Mouse (Mus musculus) heart, adult 18-20 months (tissue): ENCODE results near the gene Pafah1b2. TPM values are rescaled to one million over a fixed set of nuclear protein-coding genes. Genes with fewer than 3 reads are reported as not detected.

Source experiments
- DNase-seq, 2 experiments: peaks; one replicate each; pipeline ENCODE4 v3.0.0; 2021 to 2022; ENCODE audit warnings: mixed read lengths in 1 of 2
- microRNA-seq, 2 experiments: library from miRNA; unstranded; fragments of <30 nt; microRNA quantifications; one replicate each; pipeline ENCODE4 v1.2.0; 2022
- total RNA-seq, 2 experiments: library from RNA; stranded (reverse); gene quantifications; 2 replicates each; pipeline ENCODE4 v1.2.3; 2021

The Pafah1b2 gene
- total RNA-seq, 2 experiments from 2014 or later, result 52.3 to 58.0 TPM

DNA sequence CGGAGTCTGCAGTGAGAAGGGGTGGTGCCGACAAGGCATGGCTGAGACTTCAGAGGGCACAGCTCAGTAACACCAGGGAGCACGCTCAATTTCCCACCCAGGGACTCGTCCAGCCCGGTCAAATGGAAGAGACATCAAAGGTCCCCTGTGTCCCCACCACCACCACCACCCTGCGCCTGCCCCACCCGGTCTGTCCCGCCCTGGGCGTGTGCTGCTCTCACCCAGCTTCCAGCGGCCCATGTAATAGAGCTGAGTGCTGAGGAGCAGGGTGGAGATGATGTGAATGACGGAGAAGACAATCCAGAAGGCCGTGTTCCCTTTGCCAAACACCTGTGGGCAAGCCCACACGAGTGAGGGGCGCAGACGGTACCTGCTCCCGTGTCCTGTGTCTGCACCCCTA lies 70.0 kb downstream of the Pafah1b2 start:
- no peak for DNase-seq

DNA sequence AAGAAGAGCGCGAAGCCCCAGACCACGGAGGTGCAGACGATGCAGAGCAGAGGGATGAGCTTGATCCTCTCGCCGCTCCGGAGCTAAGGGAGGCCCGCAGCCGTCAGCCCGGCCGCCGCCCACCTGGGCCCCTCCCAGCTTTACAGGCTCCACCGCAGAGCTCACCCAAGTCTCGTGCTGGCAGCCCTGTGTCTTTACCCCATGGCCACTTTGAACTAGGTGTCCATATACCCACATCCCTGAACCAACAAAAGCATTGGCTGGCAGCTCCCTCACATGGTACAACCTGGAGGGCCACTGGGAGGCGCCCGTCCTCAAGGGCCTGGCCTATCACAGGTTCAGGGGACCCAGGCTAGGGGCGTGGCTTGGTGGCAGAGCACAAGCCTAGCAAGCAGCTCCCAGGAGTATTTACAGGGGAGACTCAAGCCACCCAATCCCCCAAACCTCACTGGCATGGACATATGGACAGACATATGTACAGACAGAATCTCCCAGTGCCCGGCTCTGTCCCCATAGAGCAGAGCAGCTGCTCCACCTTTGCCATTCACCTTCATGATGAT lies 71.1 kb downstream of the Pafah1b2 start:
- no peak for DNase-seq

DNA sequence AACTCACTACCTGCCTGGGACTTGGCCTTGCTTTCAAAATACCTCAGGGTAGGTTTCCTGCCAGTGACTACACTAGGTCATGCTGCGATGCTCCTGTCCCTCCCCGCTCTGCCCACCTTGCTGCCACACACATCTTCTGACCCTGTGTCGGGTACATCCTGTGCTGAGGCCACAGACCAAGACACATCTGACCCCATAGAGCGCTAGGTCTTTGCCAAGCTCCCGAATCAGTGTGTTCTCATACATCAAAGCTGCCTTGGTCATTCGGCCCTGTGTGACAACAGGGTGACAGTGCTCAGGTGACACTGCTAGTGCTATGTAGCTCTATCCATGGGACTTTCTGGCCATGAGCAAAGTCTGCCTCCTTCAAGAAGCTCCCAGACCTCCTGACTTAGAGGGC lies 72.7 kb downstream of the Pafah1b2 start:
- DNase-seq, result no peak

DNA sequence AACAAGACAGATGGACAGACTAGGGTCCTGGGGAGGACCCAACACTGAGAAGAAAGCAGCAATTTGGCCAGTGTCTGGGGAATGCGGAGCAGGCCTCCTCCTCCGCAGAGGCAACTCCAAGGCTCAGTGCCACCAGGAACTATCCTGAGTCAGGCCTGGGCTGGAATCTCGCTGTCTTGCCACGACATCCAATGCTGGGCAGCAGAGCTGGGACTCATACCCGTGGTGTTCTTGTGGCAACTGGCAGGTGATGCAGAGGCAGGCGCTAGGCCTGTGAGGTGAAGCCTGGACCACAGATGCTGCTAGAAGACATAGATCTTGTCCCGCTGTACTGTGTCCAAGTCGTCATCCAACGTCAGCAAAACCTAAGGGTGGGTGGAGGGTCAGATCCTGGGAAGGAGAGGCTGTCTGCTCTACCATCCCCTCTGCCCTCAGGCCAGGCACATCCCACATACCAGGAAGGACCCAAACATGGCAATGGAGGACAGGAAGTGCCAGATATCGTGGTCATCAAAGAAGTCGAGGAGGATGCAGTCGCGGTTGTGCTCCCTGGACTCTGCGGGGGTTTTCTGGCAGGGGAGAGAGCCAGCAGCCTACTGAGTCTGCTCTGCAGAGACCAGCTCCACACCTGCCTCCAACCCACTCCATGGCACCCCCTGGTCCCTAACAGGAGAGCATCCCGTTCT lies 73.4 kb downstream of the Pafah1b2 start:
- no peak for DNase-seq

DNA sequence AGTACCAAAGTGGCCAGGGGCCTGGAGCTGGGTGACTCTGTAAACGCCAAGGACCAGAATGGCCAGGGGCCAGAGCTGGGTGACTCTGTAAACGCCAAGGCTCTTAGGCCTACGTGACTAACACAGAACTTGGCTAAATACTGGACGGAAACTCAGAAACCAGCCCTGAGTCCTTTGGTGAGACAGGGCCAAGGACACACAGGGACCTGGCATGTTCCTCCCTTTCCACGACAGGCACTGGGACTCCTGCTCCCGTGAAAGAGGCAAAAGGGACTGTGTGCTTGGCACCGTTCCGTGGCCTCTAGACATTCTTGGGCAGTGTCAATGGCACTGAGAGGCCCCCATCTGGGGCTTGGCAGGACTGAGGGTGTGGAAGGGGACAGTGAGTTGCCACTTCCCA lies 74.4 kb downstream of the Pafah1b2 start:
- peak; percentile 57 to 74 for DNase-seq

DNA sequence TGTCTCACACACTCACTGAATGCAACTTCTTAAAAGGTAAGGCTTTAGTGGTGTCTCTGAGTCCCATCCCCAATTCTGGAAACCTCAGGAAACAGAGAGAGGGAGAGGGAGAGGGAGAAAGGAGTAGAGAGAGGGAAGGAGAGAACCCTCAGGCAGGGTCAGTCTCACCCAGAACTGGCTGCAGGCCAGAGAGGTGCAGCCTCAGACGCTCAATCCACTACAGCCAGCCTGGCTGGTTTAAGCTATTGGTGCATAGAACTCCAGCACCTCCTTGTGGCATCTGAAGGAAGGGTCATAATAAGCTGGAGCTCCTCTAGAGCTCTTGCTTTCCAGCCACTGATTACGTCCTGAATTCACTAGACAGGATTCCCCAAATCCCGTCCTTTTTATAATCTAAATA lies 75.6 kb downstream of the Pafah1b2 start:
- peak; percentile 73 to 81 for DNase-seq

DNA sequence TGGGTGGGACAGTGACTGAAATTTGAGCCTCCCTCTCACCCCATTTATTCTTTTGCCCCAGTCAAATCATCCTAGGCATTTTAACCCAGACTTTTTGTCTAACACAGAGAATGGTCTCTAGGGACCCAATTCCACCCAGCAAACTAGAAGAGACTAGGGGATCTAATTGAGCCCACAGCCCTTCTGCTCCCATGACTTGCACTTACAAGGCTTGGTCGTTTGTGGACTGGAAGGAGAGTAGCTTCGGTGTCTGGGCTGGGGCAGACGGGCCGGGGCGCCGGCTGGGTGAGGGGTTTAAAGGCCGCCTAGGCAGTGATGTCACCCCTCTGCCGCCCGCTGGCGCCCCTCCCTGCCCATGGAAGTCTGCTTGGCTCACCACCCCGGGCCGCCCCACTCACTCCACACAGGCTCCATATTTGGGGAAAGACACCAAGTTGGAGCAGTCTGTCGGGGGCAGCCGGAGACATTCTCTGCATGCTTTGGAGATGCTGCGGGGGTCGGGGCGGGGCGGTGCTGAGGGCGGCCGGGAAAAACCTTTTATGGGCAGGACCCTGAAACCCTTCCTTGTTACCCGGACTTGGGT lies 76.8 kb downstream of the Pafah1b2 start, which contains the start of gene Tagln:
Tagln (minus strand) TSS at position 431 of the 583 bp plus-strand sequence.
- no peak for DNase-seq

DNA sequence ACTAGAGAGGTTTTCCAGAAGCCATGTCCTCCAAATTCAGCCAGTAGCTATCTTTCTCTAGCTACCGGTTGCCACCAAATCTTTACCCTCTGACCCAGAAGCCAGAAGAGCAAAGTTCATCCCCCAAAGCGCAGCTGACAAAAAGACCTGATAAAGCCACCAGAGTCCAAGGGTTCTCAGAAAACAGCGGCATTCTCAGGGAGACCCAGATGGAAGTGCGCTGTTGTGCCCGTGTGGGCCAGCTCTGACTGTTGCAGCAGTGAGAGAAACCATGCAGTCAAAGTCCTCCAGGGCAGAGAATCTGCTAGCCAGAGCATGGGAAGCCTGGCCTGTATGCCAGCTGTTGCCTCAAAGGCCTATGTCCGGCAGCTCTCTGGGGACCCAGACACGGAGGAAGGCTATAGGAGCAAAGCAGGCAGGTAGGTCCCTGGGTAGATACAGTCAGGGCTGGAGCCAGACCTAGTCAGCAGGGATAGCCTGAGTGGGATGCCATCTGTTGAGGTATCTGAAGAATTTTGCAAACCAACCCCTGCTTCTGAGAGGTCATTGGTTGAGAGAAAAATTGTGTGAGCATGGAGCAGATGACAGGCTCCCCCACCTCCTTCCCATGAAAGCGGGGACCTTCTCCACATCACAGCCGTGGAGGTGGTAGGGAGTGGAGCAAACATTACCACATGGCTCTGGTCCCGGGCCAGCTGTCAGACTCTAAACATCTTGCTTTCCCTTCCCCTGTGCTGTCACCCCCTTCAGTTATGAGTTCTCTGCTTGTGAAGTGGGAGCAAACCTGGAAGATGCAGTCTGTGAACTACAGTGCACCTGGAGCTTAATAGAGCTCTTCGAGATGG lies 79.7 kb downstream of the Pafah1b2 start:
- no peak for DNase-seq

DNA sequence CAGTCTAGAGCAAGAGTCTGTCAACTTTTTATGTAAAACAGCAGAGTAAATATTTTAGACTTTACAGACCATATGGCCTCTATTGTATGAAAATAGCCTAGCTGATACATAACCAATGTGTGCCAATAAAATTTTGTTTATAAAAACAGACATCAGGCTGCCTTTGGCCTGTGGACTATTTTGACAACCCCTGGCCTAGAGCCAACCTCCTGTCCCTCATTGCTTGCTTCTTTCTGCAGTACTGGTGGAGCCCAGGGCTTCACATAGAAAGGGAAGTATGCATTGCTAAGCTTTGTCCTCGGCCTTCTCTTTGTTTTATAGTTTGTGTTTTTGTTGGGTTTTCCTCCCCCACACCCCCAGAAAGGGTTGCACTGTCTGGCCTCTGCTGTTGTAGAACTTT lies 80.5 kb downstream of the Pafah1b2 start:
- peak in 1 of 2 experiments; percentile 39 for DNase-seq

DNA sequence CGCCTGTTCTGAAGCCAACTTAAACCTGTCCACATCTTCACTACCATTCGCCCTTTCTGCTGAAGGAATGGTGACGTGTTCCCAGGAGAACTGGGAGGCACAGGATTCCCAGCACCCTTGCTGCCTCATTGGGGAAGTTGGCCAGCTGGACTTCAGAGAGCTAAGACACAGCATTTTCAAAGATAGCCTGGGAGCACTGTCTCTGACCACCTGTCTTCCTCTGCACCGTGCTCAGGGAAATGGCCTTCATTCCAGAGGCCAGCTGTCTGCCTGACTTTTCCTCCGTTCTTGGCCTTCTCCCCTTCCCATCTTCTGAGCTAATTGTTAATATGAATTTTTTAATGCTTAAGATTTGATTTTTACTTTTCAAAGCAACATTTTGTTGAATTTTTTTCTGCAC lies 83.2 kb downstream of the Pafah1b2 start:
- DNase-seq, result no peak

DNA sequence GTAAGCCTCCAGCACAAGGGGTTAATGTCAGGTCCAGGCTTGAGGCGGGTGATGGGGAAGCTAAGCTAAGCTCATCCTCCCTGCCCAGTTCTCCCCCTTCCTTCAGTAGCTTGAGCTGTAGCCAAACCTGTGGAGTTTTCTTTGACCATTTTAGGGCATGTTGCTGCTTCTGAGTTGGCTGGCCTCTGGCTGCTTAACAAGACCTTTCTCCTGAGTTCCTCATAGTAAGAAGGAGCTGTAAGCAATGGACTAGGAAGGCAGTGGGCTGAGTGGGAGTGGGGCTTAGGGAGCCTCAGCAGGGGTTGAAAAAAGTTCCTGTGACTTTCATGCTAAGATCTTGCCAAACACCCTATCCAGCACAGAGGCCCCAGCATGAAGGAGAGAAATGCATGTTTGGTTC lies 92.6 kb downstream of the Pafah1b2 start:
- no peak for DNase-seq

DNA sequence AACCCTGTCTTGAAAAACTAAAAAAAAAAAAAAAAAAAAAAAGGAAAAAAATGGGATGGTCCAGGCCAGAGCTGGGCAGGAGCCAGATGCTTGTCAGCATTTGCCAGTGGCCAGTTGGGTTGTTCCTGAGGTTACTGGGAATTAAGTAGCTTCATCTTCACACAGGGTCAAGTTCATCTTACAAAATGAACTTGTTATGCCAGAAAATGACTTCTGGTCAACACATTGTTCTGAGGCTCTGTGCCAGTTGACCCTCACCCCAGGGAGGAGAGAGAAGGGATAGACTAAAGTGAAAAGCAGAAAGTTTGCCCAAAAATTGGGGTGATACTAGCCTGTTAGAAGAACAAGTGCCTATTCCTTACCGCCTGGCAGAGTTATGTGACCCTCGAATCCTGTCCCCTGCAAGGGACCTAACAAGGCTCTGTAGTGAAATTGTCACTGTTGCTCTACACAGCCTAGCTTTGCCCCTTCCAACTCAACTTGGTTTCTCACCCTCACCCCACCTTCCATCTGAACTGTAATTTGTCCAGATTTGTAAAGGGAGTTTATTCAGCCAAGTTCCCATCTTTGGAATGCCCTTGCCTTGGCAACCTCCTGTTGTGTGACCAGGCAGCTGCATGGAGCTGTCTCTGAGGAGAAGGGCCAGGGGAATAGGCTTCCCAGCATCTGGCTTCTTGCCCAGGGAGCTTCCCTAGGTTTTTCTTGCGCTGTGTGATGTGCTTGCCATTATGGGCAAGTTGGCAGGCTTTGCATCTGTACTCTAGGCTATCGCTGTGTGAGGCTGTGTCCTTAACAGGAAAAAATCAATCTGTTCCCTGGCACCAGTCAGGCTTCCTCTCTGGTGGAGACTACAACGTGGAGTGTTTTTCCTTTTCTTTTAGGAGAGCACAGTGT lies 95.2 kb downstream of the Pafah1b2 start:
- DNase-seq, result peak; percentile 64 to 77

DNA sequence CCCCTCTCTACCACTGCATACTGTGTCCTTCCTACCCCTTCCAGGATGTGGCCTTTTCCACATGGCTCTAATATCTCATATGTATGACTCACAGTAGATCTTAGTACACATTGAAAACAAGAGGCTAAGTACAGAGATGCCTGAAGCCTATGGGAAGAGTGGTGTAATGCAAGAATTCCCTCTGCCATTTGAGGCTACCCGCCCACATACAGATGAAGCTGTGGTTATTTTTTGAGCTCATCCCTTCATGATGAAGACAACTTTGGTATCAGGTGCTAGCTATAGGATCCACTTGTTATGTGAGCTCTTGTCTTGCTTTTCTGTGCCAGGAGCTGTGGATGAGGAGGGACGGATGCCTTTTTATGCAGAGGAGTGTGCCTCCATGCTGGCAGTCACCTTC lies 96.8 kb downstream of the Pafah1b2 start:
- DNase-seq, result no peak

Small RNA genes lying within 50 kb of the gene (microRNA-seq; reads per million reads assigned to microRNA genes)
- 0 to 0.27 reads per million in 2 experiments for gene Mir7087

Other genes with a start within 250 kb of the Pafah1b2 start
- gene Cep164, start 184.0 kb downstream of the Pafah1b2 start, total RNA-seq, result 1 to 10 TPM; 5.7 to 6.5 TPM
- gene Bace1, start 174.1 kb downstream of the Pafah1b2 start, total RNA-seq, result 10 to 100 TPM; 23.4 to 25.0 TPM
- gene Pcsk7, start 106.2 kb downstream of the Pafah1b2 start, total RNA-seq, result 10 to 100 TPM; 13.2 to 13.5 TPM
- 10 to 100 TPM; 31.7 to 35.2 TPM for gene Rnf214, start 105.8 kb downstream of the Pafah1b2 start, total RNA-seq
- 10 to 100 TPM; 68.3 to 71.6 TPM for gene Tagln, start 76.6 kb downstream of the Pafah1b2 start, total RNA-seq
- gene Sidt2, start 57.4 kb downstream of the Pafah1b2 start, total RNA-seq, result 10 to 100 TPM; 57.6 to 67.8 TPM
- 10 to 100 TPM; 67.9 to 69.1 TPM for gene Sik3, start 130 bp upstream of the Pafah1b2 start, total RNA-seq
- not detected for gene Apoa1, start 215.9 kb upstream of the Pafah1b2 start, total RNA-seq
- gene Apoc3, start 222.9 kb upstream of the Pafah1b2 start, total RNA-seq, result 1 to 10 TPM in 1 of 2 experiments, not detected in 1; 1.2 TPM
- not detected for gene Apoa4, start 228.0 kb upstream of the Pafah1b2 start, total RNA-seq